Mouse (Mus musculus): ENCODE measurements around the gene Tmem129.

DNA sequence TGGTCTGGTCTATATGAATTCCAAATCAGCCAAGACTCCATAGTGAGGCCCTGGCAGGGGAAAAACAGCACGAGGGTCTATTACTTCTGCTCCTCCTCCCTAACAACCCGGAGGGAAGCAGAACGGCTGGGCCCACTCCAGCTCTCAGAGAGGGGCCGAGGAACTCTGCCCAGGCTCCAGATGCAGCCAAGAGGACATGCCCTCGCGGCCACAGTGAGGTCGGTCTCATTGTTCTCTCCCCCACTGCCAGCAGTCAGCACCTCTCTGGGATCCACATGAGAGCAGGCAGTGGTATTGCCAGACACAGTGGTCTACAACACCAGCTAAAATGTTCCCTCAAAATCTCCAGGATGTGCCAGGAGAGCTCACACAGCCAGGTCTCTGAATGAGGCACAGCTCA is 51.6 kb downstream of the Tmem129 start:
- TF ChIP-seq POLR2A (IDR thresholded peaks at IDR 0.05; ENCODE audit: insufficient read depth, low read depth, low read length) = no peak
- TF ChIP-seq CTCF (IDR thresholded peaks at IDR 0.05; ENCODE audit: insufficient read depth, low read depth, low read length) = no peak

All from olfactory bulb, adult 2 months (tissue).